Mouse (Mus musculus) gastrocnemius, postnatal 14 days (tissue): ENCODE measurements around the gene Olfr532. TPM values are rescaled to one million over a fixed set of nuclear protein-coding genes. Genes with fewer than 3 reads are reported as not detected.
"Not testable (repeated sequence)": the region's sequence is repeated elsewhere in the genome, so short reads cannot be mapped to it uniquely, and the experiment has no call there.

Experiments used
- DNase-seq: peaks from one replicate; pipeline ENCODE4 v3.0.0; 2021; ENCODE audit warnings: mixed read lengths
- intact Hi-C: fragments of 180-260 bp; cut with DNase I; formaldehyde crosslinking; loops from one replicate; pipeline ENCODE4 v1.15.1; 2025; ENCODE audit warnings: low total_unique reads
- long read RNA-seq, 2 experiments: library from polyadenylated mRNA; stranded (forward); transcript quantifications; one replicate each; pipeline ENCODE4 v2.0.0; 2021
- total RNA-seq, 2 experiments: library from RNA; stranded (reverse); gene quantifications; 2 replicates each; pipeline ENCODE4 v1.2.3; 2021

Olfr532 gene
- total RNA-seq, result not detected
- long read RNA-seq, experiment 1, result 0 reads
- long read RNA-seq, experiment 2, result 0 reads

DNA sequence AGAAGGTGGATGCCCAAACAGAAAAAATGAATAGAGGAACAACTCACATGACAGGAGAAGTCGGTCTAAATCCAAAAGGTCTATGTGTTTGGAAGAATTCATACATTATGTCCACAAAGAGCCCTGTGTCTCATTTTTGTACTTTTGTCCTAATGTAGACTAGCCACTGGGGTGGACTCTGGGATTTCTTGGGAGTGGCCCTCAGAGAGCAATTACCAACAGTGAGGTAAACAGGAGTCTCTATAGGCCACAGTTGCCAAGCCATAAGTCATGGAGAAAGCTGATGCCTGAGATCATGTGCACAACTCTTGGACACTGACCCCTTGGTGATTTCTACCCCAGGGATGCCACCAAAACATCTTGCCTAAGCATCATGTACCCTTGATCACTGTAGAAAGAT is at the start of gene Olfr532:
Olfr532 (minus strand) TSS at position 101 of the 400 bp plus-strand sequence.
- intact Hi-C loops, result no loop called here
- no peak for DNase-seq

DNA sequence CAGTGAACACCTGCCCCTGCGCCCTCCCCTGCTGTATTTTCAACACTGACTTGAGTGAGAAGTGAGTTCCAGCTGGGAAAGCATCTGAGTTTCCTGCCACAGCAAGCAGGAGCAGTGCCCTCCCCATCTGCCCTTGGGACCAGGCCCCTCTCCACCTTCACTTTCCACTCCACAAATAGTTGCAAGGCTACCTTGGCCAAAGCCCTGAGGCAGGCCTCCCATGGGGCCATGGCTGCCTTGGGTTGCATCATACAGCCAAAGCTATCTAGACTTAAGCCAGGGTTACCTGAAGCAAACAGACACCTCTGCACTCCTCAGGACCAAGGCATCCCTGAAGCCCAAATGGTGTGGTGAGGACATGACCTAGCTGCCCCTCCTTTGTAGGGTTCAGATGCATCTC is 41.6 kb upstream of the Olfr532 start, which contains the start of gene Olfr533:
Olfr533 (plus strand) TSS at position 301 of the 400 bp plus-strand sequence.
- intact Hi-C loops, DNase-seq: not testable (repeated sequence)

DNA sequence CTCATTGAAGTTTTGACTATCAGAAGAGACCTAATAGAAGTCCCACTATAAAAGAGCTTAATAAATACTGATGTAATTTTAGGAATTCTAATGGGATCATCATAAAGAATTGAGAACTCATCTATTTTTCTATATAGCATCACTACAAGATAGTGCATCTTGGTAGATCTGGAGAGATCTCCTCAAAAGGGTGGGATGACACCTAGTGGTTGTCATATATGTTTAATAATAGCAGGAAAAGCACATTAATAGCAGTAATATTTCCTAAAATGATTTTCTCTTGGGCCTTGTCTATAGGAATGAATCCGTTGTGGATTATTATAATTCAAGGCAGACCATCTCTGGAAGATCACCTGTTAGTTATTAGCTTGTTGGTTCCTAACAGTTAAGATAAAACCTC is 21.7 kb upstream of the Olfr532 start:
- intact Hi-C loops, result no loop called here
- no peak for DNase-seq

DNA sequence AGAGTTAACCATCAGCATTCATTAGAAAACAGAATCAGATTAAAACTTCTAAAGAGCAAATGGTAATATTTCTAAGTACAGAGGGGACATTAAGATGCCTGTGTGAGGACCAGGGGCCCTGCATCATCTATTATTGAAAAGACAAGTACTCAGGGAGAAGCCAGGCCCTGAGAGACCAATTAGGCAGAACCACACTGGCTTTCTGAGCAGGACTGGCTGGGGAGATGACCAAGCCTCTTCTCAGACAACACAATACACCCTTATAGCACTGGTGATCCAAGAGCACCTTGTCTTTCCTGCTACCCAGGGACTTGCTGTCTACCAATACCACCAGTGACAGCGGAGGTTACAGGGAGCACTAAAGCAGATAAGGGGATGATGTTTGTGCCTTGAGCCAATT is 18.6 kb downstream of the Olfr532 start, which contains the start of gene Olfr531:
Olfr531 (minus strand) TSS at position 101 of the 400 bp plus-strand sequence.
- DNase-seq, result no peak
- intact Hi-C loops, result no loop called here

DNA sequence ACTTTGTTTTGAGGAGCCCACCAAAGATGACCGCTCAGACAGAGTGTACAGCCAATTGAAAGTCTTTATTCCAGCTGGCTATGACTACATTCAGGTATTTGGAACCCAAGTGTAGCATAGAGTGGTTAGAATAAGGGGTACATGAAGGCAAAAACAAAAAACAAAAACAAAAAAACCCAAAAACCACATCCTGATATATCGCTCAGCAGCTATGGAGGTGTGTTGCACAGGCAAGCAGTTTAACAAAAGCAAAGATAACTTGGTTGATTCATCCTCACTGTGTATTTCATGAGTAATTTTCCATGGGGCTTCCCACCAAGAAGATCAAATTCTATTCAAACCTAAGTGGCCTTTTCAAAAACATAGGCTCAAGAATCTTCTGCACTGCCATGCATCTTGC is 44.5 kb downstream of the Olfr532 start:
- no peak for DNase-seq
- intact Hi-C loops, result no loop called here

DNA sequence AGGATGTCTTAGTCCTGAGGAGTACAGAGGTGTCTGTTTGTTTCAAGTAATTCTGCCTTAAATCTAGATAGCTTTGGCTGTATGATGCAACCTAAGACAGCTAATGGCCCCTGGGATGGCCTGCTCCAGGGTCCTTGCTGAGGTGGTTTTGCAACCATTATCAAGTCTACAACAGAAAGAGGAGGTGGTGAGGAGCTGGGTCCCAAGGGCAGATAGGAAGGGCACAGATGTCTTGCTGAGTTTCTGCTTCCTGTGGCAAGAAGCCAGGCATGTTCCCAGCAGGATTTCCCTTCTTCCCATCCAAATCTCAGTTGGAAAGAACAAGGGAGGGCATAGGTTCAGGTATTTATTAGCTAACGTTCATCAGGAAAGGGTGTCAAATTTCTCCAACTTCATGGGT is 45.2 kb downstream of the Olfr532 start, which contains the start of gene Olfr530:
Olfr530 (minus strand) TSS at position 101 of the 400 bp plus-strand sequence.
- intact Hi-C loops, result no loop called here
- no peak for DNase-seq

DNA sequence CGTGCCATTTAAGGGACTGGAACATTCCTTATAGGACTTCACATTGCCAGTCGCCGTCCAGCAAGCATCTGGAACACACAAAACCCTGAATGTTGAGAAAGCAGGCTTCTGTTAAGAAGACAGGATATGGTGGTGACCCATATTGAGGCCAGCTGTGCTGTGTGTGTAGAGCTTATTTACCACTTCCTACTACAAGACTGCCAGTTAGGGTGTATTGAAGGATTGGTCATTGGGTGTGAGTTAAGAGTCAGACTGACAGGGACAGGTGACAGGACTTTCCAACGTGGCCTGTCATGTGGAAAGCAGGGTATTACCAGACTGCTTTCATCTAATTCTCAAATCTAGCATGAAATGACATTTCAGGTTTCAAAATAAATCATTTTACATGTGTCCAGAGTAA is 47.1 kb downstream of the Olfr532 start:
- DNase-seq, result no peak
- intact Hi-C loops, result no loop called here

Other genes with a start within 250 kb of the Olfr532 start
- not detected for gene Olfr523, start 248.4 kb downstream of the Olfr532 start, total RNA-seq
- gene Olfr524, start 215.7 kb downstream of the Olfr532 start, total RNA-seq, result not detected
- gene Cd163l1, start 203.4 kb downstream of the Olfr532 start, total RNA-seq, result not detected
- not detected for gene 5830411N06Rik, start 174.4 kb downstream of the Olfr532 start, total RNA-seq
- not detected for gene Olfr525, start 100.8 kb downstream of the Olfr532 start, total RNA-seq
- gene Olfr527, start 87.6 kb downstream of the Olfr532 start, total RNA-seq, result not detected
- not detected for gene Olfr60, start 60.0 kb downstream of the Olfr532 start, total RNA-seq
- gene Olfr530, start 45.3 kb downstream of the Olfr532 start, total RNA-seq, result not detected
- not detected for gene Olfr531, start 18.7 kb downstream of the Olfr532 start, total RNA-seq
- gene Olfr533, start 41.7 kb upstream of the Olfr532 start, total RNA-seq, result not detected
- gene Olfr535, start 62.6 kb upstream of the Olfr532 start, total RNA-seq, result not detected
- not detected for gene Olfr536, start 85.8 kb upstream of the Olfr532 start, total RNA-seq
- gene Olfr538, start 146.2 kb upstream of the Olfr532 start, total RNA-seq, result not detected
- not detected for gene Olfr46, start 179.6 kb upstream of the Olfr532 start, total RNA-seq
- gene Olfr61, start 207.3 kb upstream of the Olfr532 start, total RNA-seq, result not detected
- gene Olfr53, start 224.8 kb upstream of the Olfr532 start, total RNA-seq, result not detected
- gene Olfr539, start 238.3 kb upstream of the Olfr532 start, total RNA-seq, result not detected